Mouse (Mus musculus) ES-Bruce4 (cell line): ENCODE data around the gene Psmb7.

Experiments
- CTCF ChIP-seq: IDR thresholded peaks from one replicate; pipeline ENCODE4 v1.8.1; 2011; ENCODE audit warnings: low read depth, low read length
- EP300 ChIP-seq: IDR thresholded peaks from 2 replicates; pipeline ENCODE4 v1.6.1; 2011; ENCODE audit warnings: low read depth, low read length; ENCODE audit not compliant: insufficient read depth
- POLR2A ChIP-seq: IDR thresholded peaks from one replicate; pipeline ENCODE4 v1.8.1; 2011; ENCODE audit warnings: low read length; ENCODE audit not compliant: insufficient read depth

DNA sequence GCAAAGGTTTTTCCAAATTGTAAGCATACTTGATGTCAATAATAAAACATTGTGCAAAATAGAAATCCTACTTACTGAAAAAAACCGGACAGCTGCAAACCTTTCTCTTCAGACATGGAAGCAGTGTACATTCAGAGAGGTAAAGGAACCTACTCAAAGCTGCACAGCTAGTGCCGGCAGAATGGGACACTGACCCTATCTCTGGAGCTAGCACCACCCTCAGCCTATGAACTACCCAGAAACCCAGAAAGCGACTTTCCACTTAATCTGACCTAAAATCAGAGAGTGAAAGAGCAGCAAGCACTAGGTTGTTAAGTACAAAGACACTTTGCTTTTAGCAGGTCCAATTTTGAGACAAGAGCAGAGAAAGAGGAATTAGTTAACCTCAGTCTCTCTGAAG, 20.5 kb downstream of the Psmb7 start:
- TF ChIP-seq POLR2A (no peak), CTCF (no peak), EP300 (no peak)
